Mouse (Mus musculus) macrophage (primary cell): Measurements from ENCODE around the gene Ubiad1. TPM values are rescaled to one million over a fixed set of nuclear protein-coding genes. Genes with fewer than 3 reads are reported as not detected.

Experiments
- H3K27ac ChIP-seq: fragments of 350-480 bp; formaldehyde crosslinking; 2 replicates; pipeline ENCODE4 v1.9.0; 2021
- H3K36me3 ChIP-seq: fragments of 350-480 bp; formaldehyde crosslinking; 2 replicates; pipeline ENCODE4 v1.9.0; 2021; ENCODE audit errors: inconsistent target
- H3K4me3 ChIP-seq: fragments of 350-480 bp; formaldehyde crosslinking; 2 replicates; pipeline ENCODE4 v1.9.0; 2021; ENCODE audit errors: inconsistent target
- H3K79me2 ChIP-seq: fragments of 350-480 bp; formaldehyde crosslinking; 2 replicates; pipeline ENCODE4 v1.9.0; 2021; ENCODE audit errors: inconsistent target
- WGBS: methylation state at CpG from one replicate; pipeline ENCODE4 v1.1.7; 2026; ENCODE audit warnings: inconsistent platforms; ENCODE audit not compliant: missing documents; 5-methylcytosine and 5-hydroxymethylcytosine counted together
- polyA plus RNA-seq: library from polyadenylated mRNA; stranded (reverse); fragments of 250-400 nt; gene quantifications from 3 replicates; pipeline ENCODE4 v1.2.4, GENCODE M21; 2018; ENCODE audit warnings: inconsistent platforms

Ubiad1 gene
- polyA plus RNA-seq, 1 experiment from 2014 or later = 4.7 TPM

DNA sequence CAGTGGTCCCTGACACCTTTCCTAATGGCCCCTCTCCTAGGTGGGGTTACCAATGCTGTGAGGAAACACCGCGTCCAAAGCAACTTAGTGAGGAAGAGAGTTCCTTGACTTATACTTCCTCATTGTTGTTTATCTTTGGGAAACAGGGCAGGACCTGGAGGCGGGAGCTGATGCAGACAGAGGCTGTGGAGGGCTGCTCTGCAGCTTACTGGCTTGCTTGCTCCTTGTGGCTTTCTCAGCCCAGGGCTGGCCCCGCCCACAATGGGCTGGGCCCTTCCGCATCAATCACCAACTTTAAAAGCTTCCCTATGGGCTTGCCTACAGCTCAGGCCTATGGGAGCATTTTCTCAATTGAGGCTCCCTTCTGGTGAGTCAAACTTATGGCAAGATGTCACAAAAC is 10.8 kb downstream of the Ubiad1 start:
- 99% methylated on average over 5 of the region's 5 CpGs for WGBS

DNA sequence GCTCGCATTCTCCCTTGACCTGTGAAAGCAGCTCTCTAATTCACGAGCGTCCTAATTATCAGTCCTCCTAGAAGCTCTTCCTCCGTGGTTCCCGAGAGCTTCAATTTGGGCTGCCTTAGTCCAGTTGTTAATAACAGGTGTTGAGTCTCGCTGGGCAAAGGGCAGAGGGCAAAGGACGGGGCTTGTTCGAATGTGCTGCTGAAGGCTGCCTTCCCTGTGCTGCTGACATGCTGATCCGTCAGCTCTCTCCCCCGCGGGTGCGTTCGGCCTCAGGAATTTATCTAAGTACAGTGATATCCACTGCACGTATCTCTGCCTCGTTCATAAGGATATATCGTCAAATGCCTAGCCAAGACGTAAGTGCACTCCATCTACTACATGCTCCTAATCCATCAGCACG is 11.2 kb downstream of the Ubiad1 start:
- H3K36me3 ChIP-seq = no peaks in the 10 kb centered on the region
- H3K4me3 ChIP-seq = no peak overlapping the region
- no peak overlapping the region for H3K27ac ChIP-seq
- 92% methylated on average over 16 of the region's 18 CpGs for WGBS
- no peaks in the 10 kb centered on the region for H3K79me2 ChIP-seq

More for the DNA sequence above, 10.8 kb downstream of the Ubiad1 start:
- Histone ChIP-seq H3K4me3 (no peak overlapping the region), H3K36me3 (no peaks in the 10 kb centered on the region), H3K27ac (no peak overlapping the region), H3K79me2 (no peaks in the 10 kb centered on the region)

DNA sequence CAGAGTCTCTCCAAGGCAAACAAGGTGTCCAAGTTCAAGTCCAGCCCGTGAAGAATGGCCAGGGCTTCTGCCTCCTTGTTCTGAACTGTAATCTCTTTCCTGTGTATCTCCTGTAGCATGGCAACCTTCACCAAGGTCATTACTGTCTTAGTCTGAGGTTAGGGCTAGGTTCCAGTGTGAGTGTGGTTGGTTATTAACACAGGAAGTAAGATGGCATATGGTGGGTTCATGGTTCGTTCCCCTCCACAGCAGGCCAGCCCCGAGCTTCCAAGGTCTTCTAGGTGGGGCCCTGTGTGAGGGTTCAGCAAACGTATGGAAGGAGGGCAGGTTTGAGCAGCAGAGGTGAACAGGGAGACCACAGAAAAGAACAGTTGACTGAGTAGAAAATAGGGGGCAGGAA is 12.1 kb downstream of the Ubiad1 start:
- WGBS = 74% methylated on average over 4 of the region's 4 CpGs
- no peak overlapping the region for H3K27ac ChIP-seq
- H3K36me3 ChIP-seq = no peaks in the 10 kb centered on the region
- H3K4me3 ChIP-seq = no peak overlapping the region
- no peaks in the 10 kb centered on the region for H3K79me2 ChIP-seq

DNA sequence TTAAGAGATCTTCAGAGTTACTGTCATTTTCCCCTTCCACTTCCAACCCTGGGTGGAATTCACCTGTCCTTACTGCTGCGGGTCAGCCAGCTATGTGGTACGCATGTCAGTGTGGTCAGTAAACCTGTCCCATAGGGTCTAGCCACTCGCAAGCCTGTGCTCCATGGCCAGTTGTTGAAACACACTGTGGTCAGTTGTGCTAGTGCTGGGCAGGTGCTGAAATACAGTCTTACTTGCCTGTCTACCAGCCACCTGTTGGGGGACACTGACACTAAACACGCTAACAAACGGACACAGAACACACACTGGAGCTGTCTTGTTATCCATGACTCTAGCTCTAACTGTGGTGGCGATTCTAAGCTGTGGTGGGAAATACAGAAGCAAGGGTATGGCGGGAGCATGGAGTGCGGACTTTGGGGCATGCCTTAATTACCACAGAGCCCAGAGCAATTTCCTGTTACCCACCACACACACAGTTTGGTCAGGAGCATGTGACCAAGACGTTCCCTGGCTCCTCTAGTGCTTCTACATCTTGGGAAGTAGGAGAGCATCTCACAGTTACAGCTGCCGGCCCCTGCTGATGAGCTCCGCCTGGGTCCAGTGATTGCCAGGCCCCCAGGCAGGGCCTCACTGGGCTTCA is 13.6 kb downstream of the Ubiad1 start:
- WGBS = 44% methylated on average over 10 of the region's 11 CpGs
- no peak overlapping the region for H3K4me3 ChIP-seq
- H3K27ac ChIP-seq = no peak overlapping the region
- H3K79me2 ChIP-seq = no peaks in the 10 kb centered on the region
- H3K36me3 ChIP-seq = no peaks in the 10 kb centered on the region

DNA sequence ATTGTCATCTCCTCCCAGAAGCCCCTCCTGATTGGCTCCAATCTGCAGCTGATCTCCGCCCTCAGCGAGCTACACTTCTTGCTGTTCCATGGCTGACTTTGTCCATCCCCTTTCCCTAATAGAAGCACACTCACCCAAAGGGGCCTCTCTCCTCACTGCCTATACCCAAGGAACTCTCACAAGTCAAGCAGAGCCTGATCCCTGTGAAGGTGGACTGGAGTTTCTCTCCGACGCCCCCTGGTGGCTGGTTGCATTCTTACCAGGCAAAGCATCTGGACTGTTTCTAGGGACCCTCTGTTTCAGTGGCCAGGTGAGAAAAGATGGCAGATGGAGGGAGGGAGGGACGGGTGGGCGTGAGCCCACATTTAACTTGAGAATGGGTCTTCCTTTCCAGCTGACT is 14.9 kb downstream of the Ubiad1 start:
- 51% methylated on average over 6 of the region's 6 CpGs for WGBS
- no peaks in the 10 kb centered on the region for H3K79me2 ChIP-seq
- H3K4me3 ChIP-seq = no peak overlapping the region
- H3K27ac ChIP-seq = no peak overlapping the region
- no peaks in the 10 kb centered on the region for H3K36me3 ChIP-seq

DNA sequence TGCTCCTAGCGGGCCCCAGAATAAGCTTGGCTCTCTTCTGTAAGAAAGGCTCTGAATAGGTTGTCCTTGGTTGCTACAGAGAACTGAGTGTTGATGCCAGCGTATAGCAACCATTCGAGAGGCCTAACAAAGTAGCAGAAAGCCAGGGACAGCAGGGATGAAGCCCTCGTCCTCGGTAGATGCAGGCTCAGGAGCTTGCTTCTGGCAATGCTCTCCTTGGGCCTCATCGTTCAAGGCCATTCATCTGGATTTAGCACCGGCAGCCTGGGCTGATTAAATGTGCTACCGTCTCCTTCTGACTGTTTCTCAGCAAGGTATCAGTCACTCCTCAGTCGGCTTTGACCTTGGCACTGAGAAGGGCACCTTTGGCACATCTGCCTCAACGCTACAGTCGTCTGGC is 15.4 kb downstream of the Ubiad1 start:
- no peaks in the 10 kb centered on the region for H3K79me2 ChIP-seq
- no peak overlapping the region for H3K27ac ChIP-seq
- H3K36me3 ChIP-seq = no peaks in the 10 kb centered on the region
- no peak overlapping the region for H3K4me3 ChIP-seq
- WGBS = 93% methylated on average over 10 of the region's 11 CpGs

DNA sequence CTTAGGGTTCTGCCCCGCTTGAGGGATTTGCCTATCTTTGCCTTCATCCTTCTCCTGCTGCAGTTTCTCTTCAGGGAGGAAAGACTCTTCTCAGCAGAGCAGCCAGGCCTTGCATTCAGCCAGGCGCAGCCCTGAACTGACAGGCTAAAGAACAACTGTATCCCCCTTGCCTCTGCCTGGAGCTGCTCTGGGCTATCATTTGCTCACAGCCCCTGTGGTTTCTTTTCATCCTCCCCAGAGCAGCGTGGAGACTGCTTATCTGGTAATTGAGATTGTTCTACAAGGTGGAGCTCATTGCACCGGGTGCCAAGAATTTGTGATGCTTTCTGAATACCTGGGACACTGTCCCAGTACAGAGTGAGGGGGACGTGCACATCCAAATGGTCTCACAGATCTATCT is 16.0 kb downstream of the Ubiad1 start:
- no peak overlapping the region for H3K4me3 ChIP-seq
- H3K79me2 ChIP-seq = no peaks in the 10 kb centered on the region
- no peaks in the 10 kb centered on the region for H3K36me3 ChIP-seq
- H3K27ac ChIP-seq = no peak overlapping the region
- WGBS = 94% methylated on average over 5 of the region's 5 CpGs

DNA sequence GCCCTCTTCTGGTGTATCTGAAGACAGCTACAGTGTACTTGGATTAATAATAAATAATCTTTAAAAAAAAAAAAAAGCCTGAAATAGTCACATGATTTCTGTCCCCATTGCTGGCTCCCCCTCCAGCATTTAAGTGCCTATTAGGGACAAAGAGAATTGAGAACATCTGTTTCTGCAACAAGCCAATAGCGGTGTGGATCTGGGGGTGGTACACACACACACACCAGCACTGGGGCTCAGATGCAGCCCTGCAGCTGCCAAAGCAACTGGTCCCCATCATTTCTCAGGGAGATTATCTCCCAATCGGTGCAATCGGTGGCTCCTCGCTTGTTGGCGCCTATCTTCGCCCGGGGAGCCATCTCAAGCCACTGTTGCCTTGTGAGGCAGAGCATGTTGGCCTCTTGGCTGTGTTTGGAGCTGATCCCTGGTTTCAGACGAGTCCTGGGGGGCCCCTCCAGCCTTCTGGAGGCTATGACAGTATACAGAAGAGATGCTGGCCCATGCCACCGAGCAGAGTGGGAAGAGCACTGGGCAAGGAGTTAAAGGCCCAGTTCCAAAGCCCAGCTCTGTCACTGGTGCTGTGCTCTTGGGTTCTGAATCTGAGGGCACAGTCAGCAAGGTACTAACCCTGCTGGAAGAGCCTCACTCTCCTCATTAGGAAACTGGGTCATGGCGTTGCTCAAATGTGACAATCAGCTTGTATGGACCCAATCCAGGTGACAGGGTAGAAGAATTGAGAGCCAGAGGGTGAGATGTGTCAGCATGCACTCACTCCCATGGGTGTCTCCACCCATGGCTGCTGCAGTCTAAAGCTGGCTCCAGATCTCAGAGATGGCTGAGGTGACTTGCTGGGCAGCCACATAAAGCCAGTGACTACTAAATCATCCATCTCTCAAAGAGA is 17.4 kb downstream of the Ubiad1 start:
- Histone ChIP-seq H3K36me3 (no peaks in the 10 kb centered on the region), H3K79me2 (no peaks in the 10 kb centered on the region), H3K27ac (no peak overlapping the region), H3K4me3 (no peak overlapping the region)
- WGBS = 90% methylated on average over 10 of the region's 10 CpGs

DNA sequence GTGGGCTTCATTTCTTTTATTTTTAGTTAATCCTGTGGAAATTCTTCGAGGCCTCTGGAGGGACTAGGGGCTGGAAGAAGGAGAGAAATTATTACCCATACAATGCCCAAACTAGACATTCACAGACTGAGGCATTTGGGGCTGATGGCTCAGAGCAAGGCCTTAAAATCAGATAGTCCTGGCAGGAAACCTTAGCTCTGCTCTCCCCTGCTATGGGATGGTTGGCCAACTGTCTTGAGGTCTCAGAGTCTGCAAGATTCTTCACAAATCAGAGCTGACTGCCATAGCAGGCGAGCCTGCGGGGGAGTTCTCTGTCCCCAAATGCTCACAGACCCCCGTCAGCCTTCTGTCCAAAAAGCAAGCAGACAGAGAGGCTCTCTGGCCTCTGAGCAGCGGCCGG is 27.0 kb downstream of the Ubiad1 start:
- H3K36me3 ChIP-seq = no peaks in the 10 kb centered on the region
- WGBS = 71% methylated on average over 6 of the region's 6 CpGs
- no peaks in the 10 kb centered on the region for H3K79me2 ChIP-seq
- H3K4me3 ChIP-seq = no peak overlapping the region
- H3K27ac ChIP-seq = no peak overlapping the region

DNA sequence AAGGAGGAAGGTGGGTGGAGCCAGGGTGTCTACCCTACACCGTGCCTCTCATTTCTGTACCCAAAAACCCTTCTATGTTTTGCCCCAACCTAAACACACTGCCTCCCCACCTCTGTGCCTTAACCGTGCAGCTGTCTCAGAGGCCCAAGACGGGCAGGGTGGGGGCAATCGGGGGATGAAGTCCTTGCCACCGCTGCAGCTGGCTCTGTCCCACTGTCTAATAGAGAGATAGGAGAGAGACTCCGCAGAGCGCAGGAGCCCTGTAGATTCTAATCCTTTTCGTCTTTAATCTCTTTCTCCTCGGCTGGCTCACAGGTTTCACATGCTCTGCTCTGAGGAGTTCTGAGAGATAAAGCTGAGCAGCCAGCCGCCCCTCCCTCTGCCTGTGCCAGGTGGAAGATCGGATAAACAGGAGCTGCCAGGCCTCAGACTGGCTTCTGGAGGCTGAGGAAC is 27.5 kb downstream of the Ubiad1 start:
- 71% methylated on average over 11 of the region's 11 CpGs for WGBS
- Histone ChIP-seq H3K36me3 (no peaks in the 10 kb centered on the region), H3K79me2 (no peaks in the 10 kb centered on the region), H3K4me3 (no peak overlapping the region), H3K27ac (no peak overlapping the region)

DNA sequence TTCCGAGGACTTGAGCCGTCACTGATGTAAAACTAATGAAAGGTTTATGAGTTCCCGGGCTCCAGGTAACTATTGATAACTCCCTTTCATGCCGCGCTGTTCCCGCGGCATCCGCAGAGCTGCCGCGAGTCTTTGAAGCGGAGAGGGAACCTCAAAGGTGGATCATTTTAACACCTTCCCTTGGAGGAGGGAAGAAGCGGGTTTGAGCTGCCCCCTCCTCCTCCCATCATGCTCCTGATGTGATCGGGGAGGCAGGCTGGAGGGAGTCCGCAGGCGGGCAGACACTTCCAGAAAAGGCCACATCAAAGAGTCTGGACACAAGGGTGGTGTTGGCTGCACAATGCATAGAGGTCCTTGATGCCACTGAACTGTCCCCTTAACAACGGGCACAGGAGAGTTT is 29.0 kb downstream of the Ubiad1 start:
- Histone ChIP-seq H3K36me3 (no peaks in the 10 kb centered on the region), H3K27ac (no peak overlapping the region), H3K79me2 (no peaks in the 10 kb centered on the region), H3K4me3 (no peak overlapping the region)
- 16% methylated on average over 16 of the region's 16 CpGs for WGBS

DNA sequence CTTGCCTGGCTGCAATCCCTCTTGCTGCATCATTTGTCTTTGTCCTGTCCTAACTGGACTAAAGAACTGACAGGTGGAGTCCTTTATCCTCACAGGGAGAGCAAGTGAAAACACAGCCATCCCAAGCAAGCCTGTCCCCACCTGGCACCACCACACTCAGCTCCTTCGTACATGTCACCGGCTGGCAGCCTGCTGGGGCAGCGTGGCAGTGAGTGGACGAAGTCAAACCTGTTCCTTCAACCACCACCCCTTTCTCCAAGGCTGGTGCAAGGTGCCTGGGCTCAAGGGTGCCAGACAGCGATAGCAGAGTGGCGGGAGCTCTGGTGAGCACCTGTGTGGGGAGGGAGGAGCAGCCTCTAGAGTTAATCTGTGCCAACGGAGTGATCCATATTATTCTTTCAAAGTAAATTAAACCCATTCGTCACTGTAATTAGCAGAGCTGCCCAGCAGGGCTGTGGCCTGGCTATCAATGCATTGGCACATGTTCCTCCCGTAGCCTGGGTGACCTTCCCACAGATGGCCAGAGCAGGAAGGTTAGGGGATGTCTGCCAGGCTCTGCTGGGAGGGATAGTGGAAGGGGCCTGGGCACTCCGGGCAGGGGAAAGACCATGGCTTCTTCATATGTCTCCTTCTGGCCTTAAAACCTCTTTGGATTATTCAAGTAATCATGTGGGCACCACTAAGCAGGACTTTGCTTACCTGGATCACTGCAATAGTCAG is 36.2 kb downstream of the Ubiad1 start:
- H3K79me2 ChIP-seq = no peaks in the 10 kb centered on the region
- 79% methylated on average over 10 of the region's 10 CpGs for WGBS
- no peak overlapping the region for H3K4me3 ChIP-seq
- H3K36me3 ChIP-seq = no peaks in the 10 kb centered on the region
- no peak overlapping the region for H3K27ac ChIP-seq

DNA sequence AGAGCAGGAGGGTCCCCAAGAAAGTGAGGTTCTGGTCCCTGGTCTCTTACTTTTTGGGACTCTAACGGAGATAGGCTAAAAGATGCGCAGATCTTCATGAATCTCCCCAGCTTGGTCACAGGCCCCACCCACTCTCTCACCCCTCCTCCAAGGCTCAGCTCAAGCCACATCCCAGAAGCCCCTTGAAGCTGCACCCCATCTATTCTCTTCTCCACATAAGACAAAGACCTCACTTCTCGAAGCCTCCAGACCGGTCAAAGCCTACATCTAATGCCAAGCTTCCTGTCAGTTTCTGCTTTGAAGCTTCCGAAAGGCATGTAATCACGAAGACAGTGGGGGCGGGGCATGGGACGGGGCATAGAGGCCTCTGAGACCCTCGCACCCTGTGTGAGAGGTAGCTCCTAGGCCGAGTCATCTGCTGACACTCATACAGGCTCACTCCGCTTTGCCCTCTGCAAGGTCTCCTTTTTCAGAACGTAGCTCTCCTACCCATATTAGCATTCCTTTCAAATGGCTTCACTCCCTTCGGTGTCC is 39.2 kb downstream of the Ubiad1 start:
- Histone ChIP-seq H3K36me3 (no peaks in the 10 kb centered on the region), H3K79me2 (no peaks in the 10 kb centered on the region), H3K4me3 (no peak overlapping the region), H3K27ac (no peak overlapping the region)
- WGBS = 19% methylated on average over 13 of the region's 13 CpGs

DNA sequence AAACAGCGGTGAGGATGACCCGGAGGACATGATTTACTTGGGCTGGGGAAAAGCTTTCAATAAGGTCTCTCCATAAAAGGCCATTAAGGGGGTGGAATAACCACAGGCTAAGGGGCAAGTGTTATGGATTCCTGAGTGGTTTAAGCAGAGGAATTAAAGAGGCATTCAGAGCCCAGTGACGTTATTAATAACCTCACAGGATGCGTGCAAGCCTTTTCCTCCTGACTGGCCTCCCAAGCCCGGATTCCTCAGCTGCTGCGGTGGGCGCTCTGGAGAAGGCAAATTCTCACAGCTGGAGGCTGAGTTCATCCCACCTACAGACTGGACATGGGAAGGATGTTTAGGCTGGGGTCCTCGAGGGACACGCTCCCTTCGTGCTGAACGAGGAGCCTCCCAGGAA is 39.8 kb downstream of the Ubiad1 start:
- no peak overlapping the region for H3K4me3 ChIP-seq
- no peaks in the 10 kb centered on the region for H3K79me2 ChIP-seq
- 12% methylated on average over 11 of the region's 11 CpGs for WGBS
- no peaks in the 10 kb centered on the region for H3K36me3 ChIP-seq
- H3K27ac ChIP-seq = no peak overlapping the region

DNA sequence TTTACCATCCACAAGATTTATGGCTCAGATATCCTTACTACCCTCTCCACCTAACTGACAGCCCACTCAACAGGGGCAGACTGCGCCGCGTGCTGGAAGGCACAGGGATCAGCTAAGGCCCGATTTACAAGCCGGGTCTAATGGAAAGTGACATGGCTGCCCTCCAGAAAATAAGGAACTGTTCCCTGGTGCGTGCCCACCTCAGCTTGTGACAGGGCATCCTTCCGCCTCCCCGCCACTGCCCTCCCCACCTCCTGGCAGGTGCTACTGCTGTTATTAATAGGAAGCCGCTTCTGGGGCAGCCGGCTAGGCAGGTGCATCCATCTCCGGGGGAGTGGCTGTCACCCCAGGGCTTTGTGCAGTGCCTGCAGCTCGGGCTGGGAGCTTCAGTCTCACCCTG is 41.2 kb downstream of the Ubiad1 start:
- no peaks in the 10 kb centered on the region for H3K36me3 ChIP-seq
- no peaks in the 10 kb centered on the region for H3K79me2 ChIP-seq
- no peak overlapping the region for H3K4me3 ChIP-seq
- WGBS = 25% methylated on average over 12 of the region's 12 CpGs
- H3K27ac ChIP-seq = no peak overlapping the region
